Mouse (Mus musculus): ENCODE results near the gene Zyx. TPM values are rescaled to one million over a fixed set of nuclear protein-coding genes. Genes with fewer than 3 reads are reported as not detected.

The Zyx gene
- total RNA-seq, 2 experiments from 2014 or later, result 115 to 138 TPM

GRCm38 (mm10) chr6:42395960-42396809 is 46.8 kb downstream of the Zyx start:
- peak; percentile 83 to 88 for DNase-seq (ENCODE audit: low spot score in 2 of 2)

- DNase-seq (ENCODE audit: low spot score in 2 of 2), result peak in 1 of 2 experiments; percentile 47
Observed at GRCm38 (mm10) chr6:42397041-42397657, 47.7 kb downstream of the Zyx start.

- no peak for DNase-seq (ENCODE audit: low spot score in 2 of 2)
Observed at GRCm38 (mm10) chr6:42398285-42398684, 48.9 kb downstream of the Zyx start.

GRCm38 (mm10) chr6:42398998-42399397 is 49.6 kb downstream of the Zyx start:
- no peak for DNase-seq (ENCODE audit: low spot score in 2 of 2)

GRCm38 (mm10) chr6:42399938-42400337 is 50.5 kb downstream of the Zyx start, which contains the start of gene Tas2r143:
Tas2r143 (plus strand) TSS chr6:42400238.
- no peak for DNase-seq (ENCODE audit: low spot score in 2 of 2)

- no peak for DNase-seq (ENCODE audit: low spot score in 2 of 2)
Observed at GRCm38 (mm10) chr6:42405134-42405533, 55.7 kb downstream of the Zyx start, which contains the start of gene Tas2r135. Tas2r135 (plus strand) TSS chr6:42405434.

Other genes starting within 250 kb of the Zyx start
- not detected for gene Tas2r139, start 208.7 kb upstream of the Zyx start, total RNA-seq (2021)
- gene Tas2r144, start 134.3 kb upstream of the Zyx start, total RNA-seq (2021), result not detected
- gene Gstk1, start 103.7 kb upstream of the Zyx start, total RNA-seq (2021), result 100 to 1,000 TPM in 1 of 2 experiments, 10 to 100 TPM in 1; 79.7 to 476 TPM
- 1 to 10 TPM in 1 of 2 experiments, under 1 TPM in 1; 0.35 to 5.6 TPM for gene Tmem139, start 87.7 kb upstream of the Zyx start, total RNA-seq (2021)
- gene Casp2, start 84.6 kb upstream of the Zyx start, total RNA-seq (2021), result 10 to 100 TPM; 16.6 to 24.1 TPM
- under 1 TPM; 0.10 TPM for gene Clcn1, start 62.9 kb upstream of the Zyx start, total RNA-seq (2021)
- gene Fam131b, start 25.0 kb upstream of the Zyx start, total RNA-seq (2021), result under 1 TPM; 0.13 to 0.29 TPM
- under 1 TPM; 0.45 to 0.46 TPM for gene Epha1, start 23.6 kb downstream of the Zyx start, total RNA-seq (2021)
- gene Tas2r143, start 50.6 kb downstream of the Zyx start, total RNA-seq (2021), result 1 to 10 TPM in 1 of 2 experiments, not detected in 1; 4.5 TPM
- gene Tas2r135, start 55.8 kb downstream of the Zyx start, total RNA-seq (2021), result 1 to 10 TPM in 1 of 2 experiments, under 1 TPM in 1; 0.38 to 3.4 TPM
- under 1 TPM in 1 of 2 experiments, not detected in 1; 0.89 TPM for gene Tas2r126, start 84.9 kb downstream of the Zyx start, total RNA-seq (2021)
- gene Olfr458, start 115.6 kb downstream of the Zyx start, total RNA-seq (2021), result not detected
- not detected for gene Olfr457, start 126.7 kb downstream of the Zyx start, total RNA-seq (2021)
- gene Olfr456, start 137.6 kb downstream of the Zyx start, total RNA-seq (2021), result not detected
- not detected for gene Olfr455, start 198.0 kb downstream of the Zyx start, total RNA-seq (2021)
- not detected for gene Tcaf3, start 248.1 kb downstream of the Zyx start, total RNA-seq (2021)

Data from adrenal gland, adult 18-20 months (tissue).